Mouse (Mus musculus) adrenal gland, adult 8-10 months (tissue): ENCODE results near the gene Napsa. TPM values are rescaled to one million over a fixed set of nuclear protein-coding genes. Genes with fewer than 3 reads are reported as not detected.

Source experiments
- DNase-seq: peaks from one replicate; pipeline ENCODE4 v3.0.0; 2022
- total RNA-seq, 4 experiments: library from RNA; stranded (reverse); gene quantifications; 2 replicates each; pipeline ENCODE4 v1.2.4; 2022

The Napsa gene
- total RNA-seq, 4 experiments from 2014 or later: 1.00 to 2.0 (median 1.5) TPM

- DNase-seq: no peak
These were observed 24.9 kb downstream of the Napsa start for GRCm38 (mm10) chr7:44596996-44597538.

DNA sequence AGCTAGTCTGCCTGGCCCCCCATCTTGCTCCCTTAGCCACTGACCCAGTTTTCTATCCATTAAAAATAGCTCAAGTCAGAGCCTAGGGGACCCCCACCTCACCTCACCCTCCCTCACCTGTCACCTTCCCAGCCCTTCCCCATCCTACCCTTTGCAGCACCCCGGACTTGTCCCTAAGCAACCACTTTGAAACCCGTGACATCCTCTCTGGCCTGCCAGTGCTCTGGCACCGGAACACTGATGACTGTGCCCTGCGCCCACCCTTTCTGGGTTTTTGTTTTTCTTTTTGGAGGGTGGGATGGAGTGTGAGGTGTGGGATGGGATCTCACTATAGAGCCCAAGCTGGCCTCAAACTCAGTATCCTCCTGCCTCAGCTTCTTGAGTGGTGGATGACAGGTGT is 25.5 kb downstream of the Napsa start:
- DNase-seq: no peak

- DNase-seq: no peak
These were observed 26.2 kb downstream of the Napsa start for GRCm38 (mm10) chr7:44598336-44598735.

GRCm38 (mm10) chr7:44600691-44601262 is 28.6 kb downstream of the Napsa start:
- no peak for DNase-seq

DNA sequence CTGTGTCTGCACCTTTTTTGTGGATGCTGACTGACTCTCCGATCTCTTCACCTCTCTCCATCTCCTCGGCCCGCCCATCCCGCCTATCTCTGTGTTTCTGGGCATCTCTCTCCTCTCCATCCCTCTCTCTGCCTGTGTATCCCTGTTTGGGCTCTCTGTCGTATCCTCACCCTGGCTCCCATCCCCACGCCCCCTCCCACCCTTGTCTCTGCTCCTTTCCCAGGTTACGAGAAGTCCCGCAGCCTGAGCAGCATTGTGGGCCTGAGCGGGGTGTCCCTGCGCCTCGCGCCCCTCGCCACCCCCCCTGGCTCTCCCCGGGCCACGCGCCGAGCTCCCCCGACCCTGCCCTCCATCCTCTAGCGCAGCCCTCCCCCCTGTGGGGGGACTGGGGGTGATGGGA is 29.5 kb downstream of the Napsa start:
- no peak for DNase-seq

DNA sequence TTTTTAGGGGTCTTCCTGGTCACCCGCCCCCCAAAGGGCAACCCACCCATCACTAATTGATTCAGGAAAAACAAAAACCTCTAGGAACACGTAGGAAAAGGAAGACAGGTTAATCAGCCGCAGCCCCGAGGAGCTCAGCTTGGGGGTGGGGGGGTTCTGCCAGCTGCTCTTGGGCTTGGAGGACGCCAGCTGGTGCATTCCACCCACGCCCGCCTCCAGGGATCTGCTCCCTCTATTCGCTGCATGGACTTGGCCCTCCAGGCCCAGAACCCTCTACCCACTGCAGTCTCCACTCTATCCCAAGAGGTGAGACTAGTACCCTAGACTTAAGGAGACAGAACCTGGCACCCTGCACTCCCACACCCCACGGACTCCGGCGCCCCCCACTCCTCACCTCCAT is 30.3 kb downstream of the Napsa start:
- DNase-seq: no peak

DNA sequence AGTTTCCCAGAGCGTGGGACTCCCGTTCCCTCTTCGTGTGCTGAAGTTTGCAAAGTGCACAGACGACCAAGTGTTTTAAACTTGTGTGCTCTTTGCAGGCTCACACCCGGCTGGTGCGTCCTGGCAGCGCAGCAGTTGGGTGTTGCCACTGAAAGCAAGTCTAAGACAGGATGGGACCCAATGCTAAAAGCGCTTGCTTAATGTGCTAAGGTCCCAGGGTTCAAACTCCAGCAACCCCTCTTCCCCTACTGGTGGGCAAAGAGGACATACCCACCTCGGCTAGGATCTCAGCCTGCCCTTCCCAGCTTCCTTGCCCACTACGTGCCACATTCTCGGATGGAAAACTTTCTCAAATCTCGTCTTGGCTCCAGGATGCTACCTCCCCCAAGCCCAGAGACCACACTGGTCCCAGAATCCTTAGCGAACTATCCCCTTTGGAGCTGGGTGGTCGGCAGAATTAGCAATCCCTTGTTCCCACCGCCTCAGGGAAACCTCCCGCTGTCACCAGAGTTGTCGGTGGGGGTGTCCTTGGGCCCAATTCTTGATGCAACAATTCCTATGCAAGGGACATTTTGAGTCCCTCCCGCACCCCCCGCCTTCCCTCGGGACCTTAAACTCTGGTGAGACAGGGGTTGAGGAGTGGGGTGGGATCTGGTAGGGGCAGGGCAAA is 31.1 kb downstream of the Napsa start:
- no peak for DNase-seq

GRCm38 (mm10) chr7:44604139-44604606 is 32.0 kb downstream of the Napsa start:
- DNase-seq: no peak

DNA sequence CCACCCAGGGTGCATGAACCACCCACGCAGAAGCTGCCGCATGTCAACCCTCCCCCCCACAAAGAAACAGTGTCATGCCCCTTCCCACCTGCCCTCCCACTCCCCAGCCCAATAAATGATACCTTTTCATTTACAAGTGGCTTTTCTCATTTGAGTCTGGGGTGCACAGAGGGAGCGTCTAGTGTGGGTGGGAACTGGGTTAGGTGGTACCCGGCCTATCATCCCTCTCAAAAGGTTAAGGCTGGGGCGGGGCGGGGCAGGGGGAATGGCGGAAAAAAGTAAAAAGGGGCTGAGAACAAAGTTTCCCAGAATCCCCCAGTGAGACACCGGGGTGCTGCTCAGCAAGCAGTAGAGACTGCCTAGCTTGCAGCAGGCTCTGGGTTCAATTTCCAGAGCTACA is 32.4 kb downstream of the Napsa start:
- no peak for DNase-seq

DNA sequence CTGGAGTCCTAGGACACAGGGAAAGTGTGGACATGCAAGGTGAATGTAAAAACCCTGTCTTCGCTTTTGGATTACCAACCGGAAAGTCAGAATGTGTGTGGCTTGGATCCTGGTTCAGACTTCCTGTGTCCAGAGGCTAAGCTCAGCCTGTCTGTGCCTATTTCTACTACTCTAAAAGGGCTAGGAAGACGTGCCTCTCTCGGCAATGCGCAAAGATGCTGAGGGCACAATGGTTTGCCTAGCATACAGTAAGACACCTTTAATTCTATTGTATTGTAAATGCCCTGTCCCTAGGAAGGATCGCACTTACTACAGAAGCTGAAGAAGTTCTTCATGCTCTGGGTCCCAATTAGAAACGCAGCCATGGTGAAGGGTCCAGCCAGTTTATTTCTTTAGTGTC is 33.3 kb downstream of the Napsa start:
- DNase-seq: no peak

GRCm38 (mm10) chr7:44606171-44606901 is 34.2 kb downstream of the Napsa start:
- no peak for DNase-seq

DNA sequence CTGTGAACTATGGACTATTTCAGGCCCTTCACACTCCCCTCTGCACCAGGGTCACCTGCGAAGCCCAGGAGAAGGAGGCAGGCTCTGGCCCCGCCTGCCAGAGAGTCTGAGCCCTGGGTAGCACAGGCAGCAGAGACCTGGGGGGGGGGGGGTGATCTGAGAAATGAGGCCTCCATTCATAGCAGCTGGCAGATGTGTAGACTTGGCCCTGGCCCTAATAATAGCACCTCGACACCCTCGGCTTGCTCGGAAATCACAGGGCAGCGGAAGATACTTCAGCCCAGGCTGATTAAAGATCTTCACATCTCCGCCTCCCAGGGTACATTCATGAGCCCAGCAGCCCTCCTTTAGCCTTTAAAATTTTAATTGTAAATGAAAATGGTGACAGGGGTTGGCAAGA is 40.0 kb downstream of the Napsa start:
- no peak for DNase-seq

GRCm38 (mm10) chr7:44614041-44614688 is 42.0 kb downstream of the Napsa start:
- no peak for DNase-seq

- DNase-seq: no peak
These were observed 43.1 kb downstream of the Napsa start for GRCm38 (mm10) chr7:44615309-44615708.

- no peak for DNase-seq
These were observed 43.8 kb downstream of the Napsa start for GRCm38 (mm10) chr7:44615987-44616386.

DNA sequence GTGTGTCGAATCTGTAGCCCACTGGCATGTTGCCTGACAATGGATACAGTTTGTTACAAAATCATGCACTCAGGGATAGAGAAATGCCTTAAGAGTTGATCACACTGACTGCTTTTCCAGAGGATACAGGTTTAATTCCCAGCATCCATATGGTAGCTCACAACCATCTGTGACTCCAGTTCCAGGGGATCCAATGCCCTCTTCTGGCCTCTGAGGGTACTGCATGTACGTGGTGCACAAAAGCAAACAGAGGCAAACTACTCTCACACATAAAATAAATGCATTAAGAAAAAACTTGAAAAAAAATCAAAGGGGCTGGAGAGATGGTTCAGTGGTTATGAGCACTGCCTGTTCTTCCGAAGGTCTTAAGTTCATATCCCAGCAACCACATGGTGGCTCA is 44.9 kb downstream of the Napsa start:
- DNase-seq: no peak

DNA sequence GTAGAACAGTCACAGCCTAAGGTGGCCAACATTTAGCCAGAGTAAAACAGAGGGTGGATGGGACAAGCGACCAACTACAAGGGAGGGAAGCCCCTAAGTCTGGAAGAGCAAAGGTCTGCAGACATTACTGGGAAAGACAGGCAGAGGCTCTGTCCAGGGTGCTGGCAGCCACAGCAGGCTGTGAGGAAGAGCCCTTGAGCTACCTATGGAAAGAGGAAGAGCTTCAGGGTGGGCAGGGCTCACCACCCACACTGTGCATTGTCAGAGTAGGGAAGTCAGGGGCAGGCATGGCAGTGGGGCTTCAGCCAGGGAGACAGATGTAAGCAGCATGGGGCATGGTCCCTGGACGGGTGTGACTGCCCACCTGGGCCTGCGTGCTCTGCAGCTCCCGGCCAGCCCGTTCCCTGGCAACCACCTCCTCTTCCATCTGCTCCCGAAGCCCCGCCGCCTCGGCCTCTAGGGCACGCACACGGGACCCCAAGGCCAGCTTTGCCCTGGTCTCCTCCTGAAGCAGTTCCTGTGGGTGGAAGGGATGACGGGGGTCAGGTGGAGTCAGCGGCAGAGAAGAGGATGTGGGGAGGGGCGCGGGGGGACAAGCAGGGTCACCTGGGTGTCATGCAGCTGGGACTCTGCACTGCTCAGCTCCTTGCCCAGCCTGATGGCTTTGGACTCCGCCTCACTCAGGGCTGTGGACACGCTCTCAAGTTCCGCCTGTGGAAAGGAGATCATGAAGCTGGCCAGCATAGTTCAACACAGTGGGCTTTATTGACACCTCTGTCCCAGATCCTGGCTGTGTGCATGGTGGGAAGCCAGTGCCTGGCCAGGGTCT is 51.7 kb downstream of the Napsa start:
- no peak for DNase-seq

DNA sequence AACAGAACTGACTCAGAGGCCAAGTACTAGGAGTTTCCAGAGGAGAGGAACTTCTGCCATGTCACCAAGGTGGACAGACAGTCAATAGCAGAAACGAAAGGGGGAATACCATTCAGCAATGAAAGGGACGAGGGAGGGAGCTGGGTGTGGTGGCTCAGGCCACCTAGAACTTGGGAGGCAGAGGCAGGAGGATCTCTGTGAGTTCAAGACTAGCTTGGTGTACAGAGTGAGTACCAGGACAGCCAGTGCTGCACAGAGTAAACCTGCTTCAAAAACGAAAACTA is 52.3 kb downstream of the Napsa start:
- DNase-seq: no peak

DNA sequence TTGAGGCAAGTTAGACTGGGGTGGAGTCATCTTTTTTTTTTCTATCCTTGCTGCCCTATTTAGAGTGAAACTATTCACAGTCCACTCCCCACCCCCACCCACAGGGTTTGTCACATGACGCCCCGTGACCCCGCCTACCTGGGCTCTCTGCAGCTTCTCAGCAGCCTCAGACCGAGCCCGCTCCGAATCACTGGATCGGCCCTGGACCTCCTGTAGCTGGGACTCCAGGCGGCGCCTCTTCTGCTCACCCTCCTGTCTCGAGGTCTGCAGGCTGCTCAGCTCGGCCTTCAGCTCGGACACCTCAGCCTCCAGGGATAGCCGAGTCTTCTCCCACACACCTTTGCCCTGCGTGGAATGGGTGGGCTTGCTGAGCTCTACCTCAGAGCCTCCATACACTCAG is 52.6 kb downstream of the Napsa start:
- no peak for DNase-seq

GRCm38 (mm10) chr7:44625241-44626067 is 53.3 kb downstream of the Napsa start:
- DNase-seq: no peak

DNA sequence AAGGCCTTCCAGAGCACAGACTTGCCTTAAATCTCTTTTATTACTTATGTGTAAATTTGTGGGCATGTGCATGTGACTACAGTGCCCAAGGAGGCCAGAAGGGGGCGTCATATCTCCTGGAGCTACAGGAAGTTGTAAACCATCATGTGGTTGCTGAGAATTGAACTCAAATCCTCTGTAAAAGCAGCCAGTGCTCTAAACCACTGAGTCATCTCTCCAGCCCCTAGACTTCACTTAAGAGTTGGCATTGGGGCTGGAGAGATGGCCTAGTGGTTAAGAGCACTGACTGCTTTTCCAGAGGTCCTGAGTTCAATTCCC is 53.8 kb downstream of the Napsa start:
- no peak for DNase-seq

DNA sequence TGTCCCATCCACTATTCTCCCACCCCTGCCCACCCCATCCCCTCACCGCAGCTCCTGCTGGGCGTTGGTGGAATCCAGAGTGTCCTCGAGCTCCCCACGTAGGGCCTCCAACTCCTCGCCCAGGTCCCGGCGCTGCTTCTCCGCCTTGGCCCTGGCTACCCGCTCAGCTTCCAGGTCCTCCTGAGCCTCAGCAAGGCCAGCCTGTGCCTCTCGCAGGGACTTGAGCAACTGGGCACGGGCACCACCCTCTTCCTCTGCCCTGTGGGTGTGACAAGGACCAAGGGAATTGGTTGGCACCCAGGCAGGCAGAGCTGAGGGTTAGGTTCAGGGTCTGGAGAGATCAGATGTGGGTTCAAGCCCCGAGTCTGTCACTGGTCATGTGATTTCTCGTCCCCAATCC is 54.8 kb downstream of the Napsa start:
- DNase-seq: no peak
